Mouse (Mus musculus): ENCODE measurements around the gene Whrn.
A peak's percentile ranks its signal among the peaks of the same experiment; 100 is the strongest.

Whrn gene

DNA sequence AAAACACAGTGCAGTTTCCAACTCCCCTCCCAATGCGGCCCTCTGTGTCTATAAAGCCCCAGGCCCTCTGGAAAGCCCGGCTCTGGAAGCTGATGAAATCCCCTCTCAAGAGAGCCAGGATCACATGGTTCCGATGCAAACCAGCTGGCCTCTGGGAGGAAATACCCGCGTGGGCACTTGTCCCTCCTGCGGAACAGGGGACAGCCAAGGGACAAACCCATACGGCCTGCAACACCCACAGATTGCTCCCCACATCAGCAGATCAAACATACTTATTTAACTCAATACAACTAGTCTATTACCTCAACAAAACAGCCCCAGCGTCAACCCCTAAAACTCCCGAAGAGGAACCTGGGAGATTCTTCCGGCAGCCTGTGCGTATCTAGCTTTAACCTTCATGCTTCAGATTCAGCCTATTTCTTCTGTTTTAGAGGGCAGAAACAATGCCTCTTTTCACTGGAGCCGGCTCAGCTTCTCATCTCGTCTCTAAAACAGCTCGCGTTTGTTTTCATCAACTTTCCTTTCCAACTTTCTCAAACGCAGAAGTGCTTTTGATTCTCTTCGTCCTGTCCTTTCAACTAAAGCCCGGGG, 86.4 kb downstream of the Whrn start:
- DNase-seq (ENCODE audit: low read depth, low spot score): peak; percentile 68

- DNase-seq (ENCODE audit: low read depth, low spot score): peak; percentile 86
These were observed 87.1 kb downstream of the Whrn start for GRCm38 (mm10) chr4:63408649-63409048.

DNA sequence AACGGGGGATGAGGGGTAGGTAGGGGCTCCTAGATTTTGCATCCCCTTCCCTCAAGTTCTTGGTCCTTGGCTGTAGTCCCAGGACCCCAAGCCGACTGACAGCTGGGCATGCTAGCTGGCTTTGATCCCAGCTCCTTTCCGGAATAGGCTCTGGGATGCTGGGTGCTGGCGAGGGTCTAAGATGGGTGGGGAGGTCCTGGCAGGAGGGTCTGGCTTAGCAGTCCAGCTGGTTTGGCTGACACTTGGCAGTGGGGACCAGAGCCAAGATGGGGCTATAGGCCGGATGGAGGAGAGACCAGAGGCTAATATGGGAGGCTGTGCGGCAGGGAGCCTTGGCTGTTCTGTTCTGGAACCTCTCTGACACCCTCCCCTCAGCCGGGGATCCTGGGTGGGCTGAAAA, 87.5 kb downstream of the Whrn start:
- no peak for DNase-seq (ENCODE audit: low read depth, low spot score)

GRCm38 (mm10) chr4:63405683-63406082, 90.1 kb downstream of the Whrn start:
- DNase-seq (ENCODE audit: low read depth, low spot score): no peak

DNA sequence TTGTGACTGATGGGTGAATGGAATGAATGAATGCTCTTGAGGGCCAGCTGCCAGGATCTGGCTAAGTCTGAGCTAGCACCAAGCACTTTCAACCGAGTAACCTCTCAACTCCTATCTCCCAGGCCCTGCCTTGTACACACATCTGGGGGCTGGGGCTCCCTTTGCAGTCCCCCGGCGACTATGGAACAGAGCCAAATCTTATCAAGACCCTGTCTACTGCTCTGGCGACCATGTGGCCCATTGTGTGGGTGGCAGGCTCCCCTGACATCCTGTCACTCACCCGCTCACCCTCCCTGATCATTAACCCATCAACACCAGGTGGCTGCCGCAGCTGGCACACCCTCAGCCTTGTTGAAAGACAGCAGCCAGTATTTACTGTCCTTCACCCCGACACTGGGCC, 90.7 kb downstream of the Whrn start:
- DNase-seq (ENCODE audit: low read depth, low spot score): peak; percentile 89

DNA sequence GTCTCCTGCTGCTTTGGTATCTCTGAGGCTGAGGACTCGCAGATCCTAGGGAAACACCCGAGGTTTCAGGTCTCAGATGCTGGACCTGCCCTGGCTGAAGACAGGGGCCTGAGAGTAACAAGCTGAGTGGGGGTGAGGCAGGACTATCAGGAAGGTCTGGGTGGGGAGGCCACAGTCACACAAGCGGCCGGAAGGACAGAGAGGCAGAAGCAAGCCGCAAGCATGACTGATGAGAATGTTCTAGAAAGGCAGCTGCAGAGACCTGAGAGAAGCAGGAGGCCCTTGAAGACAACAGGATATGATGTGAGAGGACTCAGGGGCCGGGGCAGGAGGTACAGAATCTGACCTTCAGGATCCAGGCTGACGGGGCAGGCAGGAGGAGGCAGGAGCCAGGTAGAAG, 91.6 kb downstream of the Whrn start:
- DNase-seq (ENCODE audit: low read depth, low spot score): peak; percentile 79

DNA sequence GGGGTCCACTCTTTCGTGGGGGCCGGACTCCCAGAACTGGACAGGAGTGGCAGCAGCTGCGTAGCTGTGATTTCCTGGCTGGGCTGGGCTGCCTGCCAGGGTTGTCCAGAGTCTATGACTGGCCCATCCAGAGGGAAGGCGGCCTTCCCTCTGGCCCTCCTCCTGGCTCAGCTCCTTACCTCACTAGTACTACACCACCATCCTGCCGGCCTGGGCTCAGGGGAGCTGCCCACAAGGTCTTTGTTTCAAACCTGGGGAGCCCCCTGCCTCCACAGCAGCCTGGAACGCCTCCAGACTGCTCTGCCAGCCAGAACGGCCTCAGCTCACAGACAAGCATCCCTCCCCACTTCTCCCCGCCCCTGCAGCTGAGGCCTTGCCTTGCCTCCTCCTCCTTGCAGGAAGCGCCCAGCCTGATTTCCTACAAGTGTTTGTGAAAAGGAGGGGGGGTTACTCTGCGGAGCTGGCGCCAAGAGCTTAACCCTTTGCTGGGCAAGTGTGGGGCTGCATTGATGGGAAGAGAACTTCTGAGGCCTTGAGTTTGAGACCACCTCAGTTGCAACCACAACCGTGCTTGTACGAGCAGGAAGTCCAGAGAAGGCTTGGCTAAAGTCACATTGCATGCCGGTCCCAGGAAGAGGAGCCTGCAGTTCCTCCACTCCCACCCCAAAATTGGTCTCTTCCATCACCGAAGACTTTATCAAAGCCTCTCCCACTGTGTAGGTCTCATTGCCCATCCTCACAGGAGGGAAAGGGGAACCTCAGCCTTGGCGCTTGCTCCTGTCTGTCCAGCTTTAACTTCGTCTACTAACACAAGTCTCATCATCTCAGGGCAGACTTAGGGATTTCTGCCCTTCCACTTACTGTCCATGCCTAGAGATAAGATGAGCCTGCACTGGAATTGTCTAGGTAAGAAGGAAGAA, 92.5 kb downstream of the Whrn start, which contains the start of gene Akna:
Akna (minus strand) TSS at position 315 of the 920 bp plus-strand sequence.
- DNase-seq (ENCODE audit: low read depth, low spot score): peak; percentile 91

DNA sequence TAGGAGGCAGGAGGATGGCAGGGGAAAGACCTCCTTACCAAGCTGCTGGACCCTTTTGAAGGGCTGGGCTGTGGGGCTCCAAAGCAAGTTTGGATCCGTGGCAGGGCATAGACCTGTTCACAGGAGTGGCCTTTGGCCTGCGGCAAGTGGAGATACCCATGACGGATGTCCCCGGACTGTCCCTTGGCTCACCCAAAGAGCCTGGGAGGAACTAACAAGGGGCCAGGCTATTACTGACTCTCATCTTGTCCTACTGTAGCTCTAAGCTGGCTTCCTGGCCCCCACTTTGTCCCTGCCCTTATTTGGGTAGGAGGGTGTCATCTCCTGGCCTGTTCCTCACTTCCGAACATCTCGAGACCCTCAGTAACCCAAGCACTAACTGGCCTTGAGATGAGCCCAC, 93.2 kb downstream of the Whrn start:
- DNase-seq (ENCODE audit: low read depth, low spot score): peak; percentile 70

DNA sequence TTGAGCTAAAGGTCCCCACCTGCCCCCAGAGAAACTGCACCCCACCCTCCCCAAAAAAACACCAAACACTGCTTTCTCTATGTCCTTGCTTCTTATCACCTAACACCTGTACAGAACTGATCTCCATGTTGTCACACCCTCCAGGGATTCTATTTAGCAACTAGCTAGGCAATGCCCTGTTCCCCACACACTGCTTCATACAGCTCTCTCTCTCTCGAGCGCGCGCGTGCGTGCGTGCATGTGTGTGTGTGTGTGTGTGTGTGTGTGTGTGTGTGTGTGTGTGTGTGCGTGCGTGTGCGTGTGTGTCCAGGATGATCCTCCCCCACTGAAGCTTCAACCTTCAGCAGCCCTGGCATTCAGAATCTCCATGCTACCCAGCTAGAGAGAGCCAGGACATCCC, 93.7 kb downstream of the Whrn start:
- DNase-seq (ENCODE audit: low read depth, low spot score): peak; percentile 73

GRCm38 (mm10) chr4:63401620-63402019, 94.2 kb downstream of the Whrn start:
- no peak for DNase-seq (ENCODE audit: low read depth, low spot score)

DNA sequence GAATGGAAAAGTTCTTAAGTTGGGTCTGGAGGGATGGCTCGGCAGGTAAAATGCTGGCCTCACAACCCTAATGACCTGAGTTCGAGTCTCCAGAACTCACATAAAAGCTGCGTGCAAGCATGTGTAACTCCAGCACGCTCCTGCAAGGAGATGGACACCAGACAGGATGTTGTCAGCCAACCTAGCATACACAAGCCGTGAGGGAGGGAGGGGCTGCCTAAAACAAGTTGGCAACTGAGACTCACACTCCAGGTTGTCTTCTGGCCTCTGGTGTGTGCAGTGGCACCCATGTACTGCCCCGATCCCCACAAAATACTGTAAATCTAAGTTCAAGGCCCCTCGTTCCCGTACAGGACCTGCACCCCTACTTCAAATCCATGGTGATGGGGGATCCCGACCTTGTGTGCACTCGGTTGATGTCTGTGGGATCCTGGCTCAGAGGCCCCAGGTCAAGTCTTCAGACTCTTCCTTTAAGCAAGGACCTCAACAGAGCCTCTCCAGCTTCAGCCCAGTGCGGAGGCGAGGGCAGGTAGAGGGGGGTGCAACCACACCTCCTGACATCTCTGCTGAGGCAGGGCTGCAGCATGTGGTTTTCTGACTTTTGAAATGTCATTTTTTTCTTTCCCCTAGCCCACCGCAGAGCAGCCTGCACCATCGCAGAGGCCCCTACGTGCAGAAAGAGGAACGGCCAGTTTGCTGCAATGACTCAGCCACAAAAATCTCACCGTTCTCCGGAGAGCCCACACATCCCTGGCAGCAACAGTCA, 95.1 kb downstream of the Whrn start:
- peak; percentile 86 for DNase-seq (ENCODE audit: low read depth, low spot score)

GRCm38 (mm10) chr4:63399691-63400270, 96.0 kb downstream of the Whrn start:
- no peak for DNase-seq (ENCODE audit: low read depth, low spot score)

DNA sequence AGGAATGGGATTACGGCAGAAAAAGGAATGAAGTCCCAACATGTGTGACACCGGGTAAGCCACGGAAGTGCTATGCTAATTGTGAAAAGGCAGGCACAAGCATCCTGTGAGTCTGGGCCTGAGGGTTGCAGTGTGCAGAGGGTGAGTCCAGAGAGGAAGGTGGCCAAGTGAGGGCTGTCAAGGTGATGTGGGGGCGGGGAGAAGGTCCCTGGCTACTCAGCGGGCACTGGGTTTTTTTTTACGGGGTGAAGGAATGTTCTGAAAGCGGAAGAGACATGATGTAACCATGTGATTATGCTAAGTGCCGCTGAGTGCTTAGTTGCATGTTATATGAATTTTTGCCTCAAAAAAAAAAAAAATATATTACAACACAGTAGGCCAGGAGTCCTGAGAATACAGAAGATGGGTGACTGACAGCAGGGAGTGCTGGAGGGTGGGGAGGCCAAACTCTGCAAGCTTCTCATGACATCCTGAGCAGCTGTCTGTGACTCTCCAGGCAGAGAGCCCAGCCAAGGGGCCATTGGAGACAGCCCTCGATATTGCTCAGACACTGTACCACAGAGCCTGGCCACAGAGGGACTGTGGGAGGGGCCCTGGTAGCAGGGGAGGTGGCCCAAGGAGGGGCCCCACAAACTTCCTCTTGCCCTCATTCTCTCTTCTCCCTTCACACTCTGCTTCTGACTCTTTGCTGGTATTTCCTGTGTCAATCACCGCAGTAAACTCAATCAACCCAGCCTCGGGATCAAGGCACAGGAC, 96.8 kb downstream of the Whrn start:
- DNase-seq (ENCODE audit: low read depth, low spot score): peak; percentile 86

GRCm38 (mm10) chr4:63397981-63398537, 97.7 kb downstream of the Whrn start:
- no peak for DNase-seq (ENCODE audit: low read depth, low spot score)

- DNase-seq (ENCODE audit: low read depth, low spot score): no peak
These were observed 104.5 kb downstream of the Whrn start for GRCm38 (mm10) chr4:63391322-63391721.

GRCm38 (mm10) chr4:63389887-63390528, 105.8 kb downstream of the Whrn start:
- peak; percentile 55 for DNase-seq (ENCODE audit: low read depth, low spot score)

GRCm38 (mm10) chr4:63389121-63389886, 106.5 kb downstream of the Whrn start:
- DNase-seq (ENCODE audit: low read depth, low spot score): peak; percentile 30

DNA sequence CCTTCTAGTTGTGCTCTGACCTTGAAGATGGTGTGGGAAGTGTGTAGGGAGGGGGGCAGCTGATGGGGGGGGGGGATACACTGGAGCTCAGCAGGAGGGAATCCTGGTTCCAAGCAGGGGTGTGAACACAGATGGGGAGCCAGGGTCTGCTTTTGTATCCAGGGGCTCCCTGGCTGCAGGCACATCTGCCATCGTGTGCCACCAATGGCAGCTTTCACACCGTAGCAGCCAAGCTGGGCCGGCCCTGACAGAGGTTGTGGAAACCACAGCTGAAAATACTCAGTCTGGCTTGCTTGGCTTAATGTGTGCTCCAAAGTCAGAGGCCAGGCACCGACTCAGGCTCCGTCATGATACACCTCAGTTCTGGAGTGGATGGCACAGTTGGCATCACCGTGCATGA, 107.8 kb downstream of the Whrn start:
- no peak for DNase-seq (ENCODE audit: low read depth, low spot score)

DNA sequence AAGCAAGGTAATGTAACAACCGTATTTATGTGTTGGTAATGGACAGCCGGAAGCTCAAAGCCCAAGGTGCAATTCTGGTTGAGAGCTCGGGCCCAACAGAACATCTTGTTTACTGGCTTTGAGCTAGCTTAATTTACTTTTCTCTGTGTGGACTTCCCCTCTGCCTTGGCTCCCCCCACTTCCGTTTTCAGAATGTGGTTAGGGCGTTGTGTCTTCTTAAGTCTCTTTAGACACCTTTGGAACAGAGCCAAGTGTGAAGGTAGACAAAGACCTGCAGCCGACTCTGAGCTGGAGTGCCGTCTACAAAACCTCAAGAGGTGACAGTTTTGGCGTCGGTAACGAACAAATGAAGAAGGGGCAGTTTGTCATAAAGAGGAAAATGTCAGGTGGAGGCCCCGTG, 110.0 kb downstream of the Whrn start:
- peak; percentile 88 for DNase-seq (ENCODE audit: low read depth, low spot score)

DNA sequence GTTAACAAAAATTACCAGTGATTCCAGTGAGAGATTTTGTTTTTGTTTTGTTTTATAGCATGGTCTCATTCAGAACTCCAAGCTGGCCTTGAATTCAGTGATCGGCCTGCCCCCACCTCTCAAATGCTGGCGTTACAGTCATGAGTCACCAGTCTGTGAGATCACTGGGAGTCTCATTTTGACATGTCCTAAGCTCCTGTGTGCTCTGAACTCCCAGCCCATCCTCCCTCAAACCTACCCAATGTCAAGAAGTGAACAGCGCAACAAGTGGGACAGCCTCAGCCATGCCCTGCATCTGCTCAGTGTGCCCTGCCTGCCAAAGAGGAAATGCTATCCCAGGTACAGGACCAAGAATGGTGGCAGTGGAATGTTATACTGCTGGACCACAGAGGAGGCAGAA, 110.5 kb downstream of the Whrn start:
- no peak for DNase-seq (ENCODE audit: low read depth, low spot score)

All from A20 (cell line).